Mouse (Mus musculus): ENCODE results near the gene Ano10. TPM values are rescaled to one million over a fixed set of nuclear protein-coding genes. Genes with fewer than 3 reads are reported as not detected.
"Not testable (repeated sequence)": the region's sequence is repeated elsewhere in the genome, so short reads cannot be mapped to it uniquely, and the experiment has no call there.

Gene Ano10
- 10 to 100 TPM; 23.7 to 25.5 TPM for total RNA-seq (2021)

DNA sequence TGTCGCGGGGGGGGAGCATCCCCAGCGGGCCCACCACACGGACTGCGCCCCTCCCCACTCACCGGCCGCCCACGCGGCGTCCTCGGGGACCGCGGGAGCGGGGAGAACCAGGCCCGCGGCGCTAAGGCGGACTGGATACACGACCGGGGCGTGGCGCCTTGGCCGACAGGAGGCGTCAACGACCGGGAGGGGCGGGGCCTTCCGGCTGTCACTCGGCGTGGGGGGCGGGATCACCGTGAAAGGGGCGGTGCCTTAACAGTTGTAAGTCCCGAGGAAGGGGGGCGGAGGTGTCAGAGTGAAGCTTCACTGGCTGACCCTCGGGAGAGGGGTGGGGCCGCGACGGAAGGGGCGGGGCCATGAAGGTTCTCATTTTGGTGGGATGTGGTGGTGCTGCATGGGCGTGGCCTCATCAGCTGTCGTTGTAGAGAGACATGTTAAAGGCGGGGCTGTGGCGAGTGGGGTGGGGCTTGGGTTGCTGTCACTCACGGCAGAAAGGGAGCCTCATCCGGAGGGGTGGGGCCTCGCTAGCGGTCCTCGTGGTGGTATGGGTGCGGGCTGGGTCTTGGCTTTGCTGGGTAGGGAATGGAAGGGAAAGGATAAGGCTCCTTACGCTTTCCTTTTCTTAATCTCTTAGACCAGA is at the start of gene Ano10:
Gene Ano10, minus strand, starts transcription at position 182 of the 640 bp plus-strand sequence.
- DNase-seq = peak; percentile 98

DNA sequence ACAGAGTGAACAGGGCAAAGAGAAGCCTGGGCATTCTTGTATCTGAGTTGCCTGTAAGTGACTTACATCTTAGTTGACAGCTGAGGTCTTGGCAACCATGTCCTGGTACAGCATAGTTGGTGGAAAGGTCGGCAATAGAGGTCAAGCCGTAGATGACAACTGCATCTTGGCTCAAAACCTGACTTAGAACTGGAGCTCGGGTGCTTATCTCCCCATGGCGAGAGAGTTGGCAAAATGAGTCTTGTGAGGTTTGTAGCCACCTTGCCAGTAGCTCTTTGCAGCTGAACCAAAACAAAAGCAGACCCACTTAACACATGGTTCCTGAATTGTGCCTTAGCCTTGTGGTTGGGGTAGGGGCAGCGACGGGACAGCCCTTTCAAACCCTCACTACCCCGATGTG is 49.2 kb upstream of the Ano10 start:
- DNase-seq = no peak

DNA sequence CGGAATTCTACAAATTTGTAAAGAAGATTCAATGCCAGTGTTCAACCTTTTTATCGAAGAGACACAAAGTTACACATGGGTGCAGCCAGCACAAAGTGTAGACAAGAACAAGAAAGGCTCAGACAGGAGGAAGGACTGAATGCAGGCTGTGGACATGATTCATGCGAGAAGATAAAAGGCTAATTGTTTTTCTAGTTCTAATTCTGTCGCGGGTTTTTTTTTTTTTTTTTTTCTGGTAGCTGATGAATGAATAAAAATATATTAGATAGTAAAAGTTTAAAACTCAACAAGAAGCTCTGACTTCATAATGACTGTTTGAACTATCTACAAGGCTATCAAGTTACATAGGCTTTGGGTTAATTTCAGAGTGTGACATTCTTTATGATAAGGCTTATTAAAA is 45.7 kb upstream of the Ano10 start:
- DNase-seq = no peak

GRCm38 (mm10) chr9:122337510-122337931 is 43.3 kb upstream of the Ano10 start:
- DNase-seq = no peak

DNA sequence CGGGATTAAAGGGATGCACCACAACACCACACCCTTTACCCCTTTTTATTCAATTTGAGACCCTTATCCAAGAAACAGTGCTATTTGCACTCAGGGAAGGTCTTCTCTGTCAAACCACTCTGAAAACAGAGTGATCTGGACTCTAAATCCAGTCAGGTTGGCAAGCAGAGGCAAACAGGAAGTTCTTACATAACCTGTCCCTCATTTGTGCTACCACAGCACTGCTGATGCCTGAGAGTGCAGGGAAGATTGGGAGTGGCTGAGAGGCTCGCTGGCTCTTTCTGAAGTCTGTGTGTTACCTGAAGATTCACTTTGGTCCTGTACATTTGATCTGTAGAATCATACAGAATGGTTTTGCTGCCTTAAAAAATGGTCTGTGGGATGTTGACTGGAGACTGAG is 42.5 kb upstream of the Ano10 start:
- DNase-seq = no peak

GRCm38 (mm10) chr9:122328199-122328598 is 34.0 kb upstream of the Ano10 start:
- DNase-seq = no peak

- no peak for DNase-seq
These were observed 31.8 kb upstream of the Ano10 start for GRCm38 (mm10) chr9:122325996-122326395.

- no peak for DNase-seq
These were observed 28.1 kb upstream of the Ano10 start for GRCm38 (mm10) chr9:122322356-122322755.

- no peak for DNase-seq
These were observed 26.4 kb upstream of the Ano10 start for GRCm38 (mm10) chr9:122320626-122321025.

- DNase-seq = no peak
These were observed 22.3 kb upstream of the Ano10 start for GRCm38 (mm10) chr9:122316562-122316961.

- DNase-seq = no peak
These were observed 21.3 kb upstream of the Ano10 start for GRCm38 (mm10) chr9:122315501-122315900.

GRCm38 (mm10) chr9:122314942-122315341 is 20.7 kb upstream of the Ano10 start:
- DNase-seq = no peak

DNA sequence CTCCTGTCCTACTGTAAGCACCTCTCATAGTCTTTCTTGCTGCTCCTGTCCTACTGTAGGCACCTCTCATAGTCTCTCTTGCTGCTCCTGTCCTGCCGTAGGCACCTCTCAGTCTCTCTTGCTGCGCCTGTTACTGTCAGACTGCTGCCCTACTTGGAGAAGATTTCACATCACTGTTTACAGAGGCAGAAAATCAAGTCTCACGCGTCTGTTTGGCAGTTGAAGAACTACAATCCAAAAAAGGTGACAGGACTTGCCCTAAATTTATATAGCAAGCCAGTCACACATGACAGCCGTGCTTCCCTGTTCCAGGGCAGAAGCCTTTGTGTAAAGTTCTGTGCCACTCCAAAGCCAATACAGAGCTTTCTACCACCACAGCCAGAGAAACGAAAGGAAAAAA is 20.2 kb upstream of the Ano10 start:
- DNase-seq = no peak

GRCm38 (mm10) chr9:122313128-122313527 is 18.9 kb upstream of the Ano10 start:
- not testable (repeated sequence) for DNase-seq

GRCm38 (mm10) chr9:122312296-122312990 is 18.2 kb upstream of the Ano10 start:
- no peak for DNase-seq

- peak; percentile 17 for DNase-seq
These were observed 17.0 kb upstream of the Ano10 start for GRCm38 (mm10) chr9:122311051-122311760.

GRCm38 (mm10) chr9:122310613-122311049 is 16.4 kb upstream of the Ano10 start:
- DNase-seq = peak; percentile 87

GRCm38 (mm10) chr9:122309013-122309980 is 15.1 kb upstream of the Ano10 start:
- peak; percentile 21 for DNase-seq

DNA sequence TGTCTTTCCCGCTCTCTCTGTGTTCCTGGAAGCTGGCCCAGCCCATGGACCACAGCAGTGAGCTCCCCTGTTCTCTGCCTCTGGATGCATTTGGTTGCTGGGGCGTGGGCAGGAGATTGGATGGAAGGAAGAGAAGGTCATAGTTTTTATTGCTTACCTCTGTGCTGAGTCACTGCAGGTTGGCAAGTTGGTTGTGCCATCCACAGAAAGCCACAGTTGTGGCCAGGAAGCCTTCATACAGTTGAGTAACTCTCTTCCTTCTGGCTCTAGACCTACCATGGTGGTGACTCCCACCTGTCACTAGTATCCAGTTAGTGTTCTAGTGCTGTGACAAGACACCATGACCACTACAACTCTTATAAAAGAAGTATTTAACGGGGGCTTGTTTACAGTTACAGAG is 11.1 kb upstream of the Ano10 start:
- no peak for DNase-seq

DNA sequence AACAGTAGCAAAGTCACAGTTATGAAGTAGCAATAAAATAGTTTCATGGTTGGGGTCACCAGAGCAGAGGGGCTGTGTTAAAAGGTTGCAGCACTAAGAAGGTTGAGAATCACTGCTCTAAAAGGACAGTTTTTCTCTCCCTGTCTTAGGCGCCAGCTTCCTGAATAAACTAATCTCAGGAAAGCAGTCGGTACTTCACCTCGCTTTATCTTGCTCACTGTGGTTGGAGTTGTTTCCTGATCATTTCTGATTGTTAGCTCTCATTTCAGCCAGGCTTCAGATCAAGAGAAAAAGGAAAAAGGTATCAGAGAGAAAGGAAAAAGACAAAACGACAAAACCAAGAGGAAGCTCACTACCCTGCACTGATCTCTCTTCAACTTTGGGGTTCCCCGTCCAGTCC is 1.9 kb upstream of the Ano10 start:
- DNase-seq = no peak

- DNase-seq = no peak
These were observed 1.2 kb upstream of the Ano10 start for GRCm38 (mm10) chr9:122295396-122295795.

DNA sequence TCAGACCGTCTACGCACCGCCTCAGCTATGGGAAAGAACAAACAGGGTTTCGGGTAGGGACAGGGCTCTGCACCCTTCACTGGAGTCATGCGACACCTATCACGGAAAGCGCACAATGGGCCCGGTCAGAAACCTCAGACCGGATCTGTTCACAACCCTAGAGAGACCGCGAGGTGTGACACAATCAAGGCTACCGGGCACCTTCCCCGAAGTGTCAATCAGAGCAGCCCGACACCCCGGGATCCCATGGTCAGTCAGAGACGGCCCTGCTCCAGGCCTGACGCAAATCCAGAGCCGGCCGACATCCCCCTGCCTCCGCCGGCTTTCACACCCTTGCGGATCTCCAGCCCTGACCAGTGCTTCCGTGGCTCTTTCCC is 370 bp downstream of the Ano10 start:
- no peak for DNase-seq

Data from heart, postnatal 4 days (tissue).